ENCODE assay signal across 30 mouse cellular contexts in genomic region chr8:96349503-96349902, GRCm38 (mm10).
"Had no signal": no experiment of that assay in that cellular context is flagged by ENCODE, and none has a peak within 500 bp of the region (broad histone marks: within the 10 kb centered on the region; RNA-seq: fewer than 3 reads in every experiment).

No protein-coding gene starts in this region.

- H3K27ac ChIP-seq: heart, embryonic 10.5 days; heart, embryonic 13.5 days; heart, embryonic 15.5 days; hindbrain, embryonic 10.5 days; hindbrain, embryonic 12.5 days; hindbrain, embryonic 13.5 days; hindbrain, embryonic 14.5 days; hindbrain, embryonic 15.5 days; hindbrain, postnatal 0 days; intestine, embryonic 15.5 days; kidney, embryonic 15.5 days; kidney, postnatal 0 days; layer of hippocampus, adult 2 months; left cerebral cortex, adult 2 months had no signal

- DNase-seq: heart, postnatal 10 days; heart, postnatal 14 days; heart, postnatal 36 days; heart, postnatal 4 days; kidney, adult 11 months; kidney, adult 18-20 months; kidney, adult 2 months; kidney, adult 8-10 months; kidney, adult 9 months; kidney, postnatal 10 days; kidney, postnatal 14 days; kidney, postnatal 36 days; kidney, postnatal 4 days; layer of hippocampus, adult 9-11 months; layer of hippocampus, postnatal 36 days had no signal

- H3K4me1 ChIP-seq: heart, embryonic 10.5 days; heart, embryonic 12.5 days; heart, embryonic 13.5 days; heart, embryonic 15.5 days; hindbrain, embryonic 10.5 days; hindbrain, embryonic 12.5 days; hindbrain, embryonic 15.5 days; intestine, embryonic 15.5 days; kidney, embryonic 15.5 days had no signal

- H3K27me3 ChIP-seq: heart, embryonic 12.5 days; heart, embryonic 13.5 days; heart, embryonic 15.5 days; hindbrain, embryonic 12.5 days; hindbrain, embryonic 13.5 days; hindbrain, embryonic 15.5 days; intestine, embryonic 15.5 days; kidney, embryonic 15.5 days had no signal

- H3K4me3 ChIP-seq: heart, embryonic 10.5 days; heart, embryonic 12.5 days; heart, embryonic 13.5 days; heart, embryonic 15.5 days; hindbrain, embryonic 10.5 days; hindbrain, embryonic 12.5 days; hindbrain, embryonic 13.5 days; hindbrain, embryonic 15.5 days; intestine, embryonic 15.5 days; kidney, embryonic 15.5 days; layer of hippocampus, adult 2 months; left cerebral cortex, adult 2 months had no signal

- H3K9me3 ChIP-seq: heart, embryonic 10.5 days; heart, embryonic 12.5 days; heart, embryonic 13.5 days; heart, embryonic 15.5 days; hindbrain, embryonic 10.5 days; hindbrain, embryonic 12.5 days; hindbrain, embryonic 13.5 days; hindbrain, embryonic 15.5 days; intestine, embryonic 15.5 days; kidney, embryonic 15.5 days had no signal

- H3K36me3 ChIP-seq: heart, embryonic 10.5 days; heart, embryonic 12.5 days; heart, embryonic 13.5 days; heart, embryonic 15.5 days; hindbrain, embryonic 10.5 days; hindbrain, embryonic 12.5 days; hindbrain, embryonic 13.5 days; hindbrain, embryonic 15.5 days; intestine, embryonic 15.5 days; kidney, embryonic 15.5 days had no signal

- H3K9ac ChIP-seq: heart, embryonic 12.5 days; heart, embryonic 13.5 days; heart, embryonic 15.5 days; hindbrain, embryonic 12.5 days; hindbrain, embryonic 13.5 days; hindbrain, embryonic 14.5 days; hindbrain, embryonic 15.5 days; intestine, embryonic 15.5 days; kidney, embryonic 15.5 days had no signal
